Mouse (Mus musculus) A20 (cell line): ENCODE results near the gene Chd3.

Source experiments
- DNase-seq: peaks from one replicate; pipeline ENCODE4 v3.0.0-alpha.2; 2011; ENCODE audit warnings: low read depth, low spot score

Gene Chd3

GRCm38 (mm10) chr11:69389531-69390399 lies 20.6 kb upstream of the Chd3 start:
- no peak for DNase-seq

- no peak for DNase-seq
These were observed 19.5 kb upstream of the Chd3 start for GRCm38 (mm10) chr11:69388680-69389079.

- no peak for DNase-seq
These were observed 17.6 kb upstream of the Chd3 start for GRCm38 (mm10) chr11:69386758-69387157.

GRCm38 (mm10) chr11:69384979-69385378 lies 15.8 kb upstream of the Chd3 start:
- DNase-seq = no peak

GRCm38 (mm10) chr11:69382478-69383105 lies 13.4 kb upstream of the Chd3 start:
- DNase-seq = no peak

- DNase-seq = no peak
These were observed 12.2 kb upstream of the Chd3 start for GRCm38 (mm10) chr11:69381356-69381755.

GRCm38 (mm10) chr11:69379600-69379999 lies 10.4 kb upstream of the Chd3 start:
- no peak for DNase-seq

- DNase-seq = no peak
These were observed 8.6 kb upstream of the Chd3 start for GRCm38 (mm10) chr11:69377766-69378165.

- DNase-seq = no peak
These were observed 6.4 kb upstream of the Chd3 start for GRCm38 (mm10) chr11:69375646-69376045.

GRCm38 (mm10) chr11:69373223-69373965 lies 4.2 kb upstream of the Chd3 start:
- no peak for DNase-seq

- peak; percentile 41 for DNase-seq
These were observed 3.6 kb upstream of the Chd3 start for GRCm38 (mm10) chr11:69372780-69373170.

- DNase-seq = no peak
These were observed 3.0 kb upstream of the Chd3 start for GRCm38 (mm10) chr11:69372056-69372779.

GRCm38 (mm10) chr11:69371601-69372000 lies 2.4 kb upstream of the Chd3 start:
- no peak for DNase-seq

GRCm38 (mm10) chr11:69370817-69371215 lies 1.6 kb upstream of the Chd3 start:
- no peak for DNase-seq

GRCm38 (mm10) chr11:69369990-69370816 lies 997 bp upstream of the Chd3 start:
- no peak for DNase-seq

GRCm38 (mm10) chr11:69368356-69369214 lies 621 bp downstream of the Chd3 start:
- peak; percentile 57 for DNase-seq

- DNase-seq = peak; percentile 75
These were observed 1.4 kb downstream of the Chd3 start for GRCm38 (mm10) chr11:69367616-69368355.

GRCm38 (mm10) chr11:69366855-69367615 lies 2.2 kb downstream of the Chd3 start:
- peak; percentile 62 for DNase-seq
